Mouse (Mus musculus): ENCODE results near the gene Tcp11.

Tcp11 gene

GRCm38 (mm10) chr17:28084395-28084905 lies 4.0 kb upstream of the Tcp11 start:
- DNase-seq (ENCODE audit: low read depth, low spot score), result no peak

DNA sequence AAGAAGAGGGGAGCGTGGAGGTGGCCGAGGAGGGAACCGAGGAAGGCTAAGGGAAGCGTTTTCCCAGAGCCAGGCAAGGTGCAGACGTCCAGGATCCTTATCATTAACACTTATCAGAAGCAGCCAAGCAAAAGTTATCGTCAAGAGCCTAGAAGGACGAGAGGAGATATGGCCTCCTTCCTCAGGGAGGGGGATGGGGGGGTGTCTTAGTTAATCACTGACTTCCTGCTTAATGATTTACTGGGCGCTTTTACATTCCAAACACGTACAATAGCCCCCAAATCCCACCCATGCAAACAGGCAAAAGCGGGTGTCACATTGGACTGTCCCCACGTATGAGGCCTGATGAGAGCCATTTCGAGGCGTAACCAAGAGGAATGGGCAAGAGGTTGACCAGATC lies 2.4 kb upstream of the Tcp11 start:
- no peak for DNase-seq (ENCODE audit: low read depth, low spot score)

DNA sequence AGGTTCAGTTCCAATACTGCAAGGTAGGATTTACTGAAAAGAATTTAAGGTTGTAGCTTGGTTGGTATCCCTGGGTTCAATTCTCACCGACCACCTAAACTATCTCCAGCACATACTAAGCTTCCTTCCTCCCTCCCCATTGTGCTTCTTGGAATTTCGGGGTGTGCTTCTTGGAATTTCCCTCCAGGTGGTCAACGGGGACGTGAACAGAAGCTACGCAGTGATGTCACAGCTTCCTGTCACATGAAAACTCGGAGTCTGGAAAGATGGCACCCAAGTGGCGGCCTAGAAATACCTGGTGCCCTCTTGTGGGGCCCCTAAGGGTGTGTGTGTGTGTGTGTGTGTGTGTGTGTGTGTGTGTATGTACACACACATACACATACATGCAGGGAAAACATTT lies 1.4 kb upstream of the Tcp11 start:
- DNase-seq (ENCODE audit: low read depth, low spot score), result peak; percentile 71

GRCm38 (mm10) chr17:28081385-28081784 lies 946 bp upstream of the Tcp11 start:
- DNase-seq (ENCODE audit: low read depth, low spot score), result peak; percentile 90

DNA sequence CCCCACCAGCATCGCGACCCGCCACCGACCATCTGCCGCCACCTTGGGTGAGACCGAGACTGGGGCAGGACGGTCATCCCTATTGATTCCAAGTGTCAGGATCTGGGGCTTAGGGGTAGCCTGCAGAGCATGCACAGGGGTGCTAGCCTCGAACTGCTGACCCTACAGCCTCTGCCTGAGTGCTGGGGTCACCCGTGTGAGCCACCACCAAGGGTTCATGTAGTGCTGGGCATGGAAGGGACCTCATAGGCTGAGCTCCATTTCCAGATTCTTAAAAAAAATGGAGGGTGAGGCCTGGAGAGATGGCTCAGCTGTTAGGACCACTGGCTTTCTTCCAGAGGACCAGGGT lies 352 bp upstream of the Tcp11 start:
- no peak for DNase-seq (ENCODE audit: low read depth, low spot score)

GRCm38 (mm10) chr17:28079618-28080017 lies 821 bp downstream of the Tcp11 start:
- peak; percentile 98 for DNase-seq (ENCODE audit: low read depth, low spot score)

DNA sequence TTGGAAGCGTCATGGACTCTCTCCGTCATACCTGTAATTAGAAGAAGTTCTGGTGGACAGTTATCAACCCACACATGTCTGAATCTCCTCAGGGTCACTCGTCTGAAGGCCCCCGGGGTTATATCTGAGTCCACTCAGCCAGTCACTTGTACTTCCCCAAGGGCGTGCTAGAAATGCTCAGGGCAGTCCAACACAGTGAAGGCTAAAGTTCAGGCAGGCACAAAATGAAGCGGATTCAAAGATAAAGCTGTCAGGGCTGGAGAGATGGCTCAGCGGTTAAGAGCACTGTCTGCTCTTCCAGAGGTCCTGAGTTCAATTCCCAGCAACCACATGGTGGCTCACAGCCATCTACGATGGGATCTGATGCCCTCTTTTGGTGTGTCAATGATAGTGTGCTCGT lies 2.4 kb downstream of the Tcp11 start:
- no peak for DNase-seq (ENCODE audit: low read depth, low spot score)

DNA sequence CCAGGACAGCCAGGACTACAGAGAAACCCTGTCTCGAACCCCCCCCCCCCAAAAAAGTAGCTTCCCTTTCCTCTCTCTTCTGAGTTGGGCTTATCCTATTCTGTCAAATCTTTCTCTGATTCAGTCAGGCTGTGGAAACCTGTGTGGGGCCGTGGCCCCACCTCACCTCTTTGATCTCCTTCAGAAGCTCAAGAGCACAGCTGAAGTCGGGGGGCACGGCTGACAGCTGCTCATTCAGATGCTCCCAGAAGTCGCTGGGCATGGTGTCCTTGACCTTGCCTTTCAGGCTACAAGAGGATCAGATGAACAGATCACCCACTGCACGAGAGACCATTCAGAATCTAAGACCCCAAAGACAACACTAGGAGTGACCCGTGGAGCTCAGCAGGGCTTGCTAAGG lies 6.0 kb downstream of the Tcp11 start:
- DNase-seq (ENCODE audit: low read depth, low spot score), result no peak

DNA sequence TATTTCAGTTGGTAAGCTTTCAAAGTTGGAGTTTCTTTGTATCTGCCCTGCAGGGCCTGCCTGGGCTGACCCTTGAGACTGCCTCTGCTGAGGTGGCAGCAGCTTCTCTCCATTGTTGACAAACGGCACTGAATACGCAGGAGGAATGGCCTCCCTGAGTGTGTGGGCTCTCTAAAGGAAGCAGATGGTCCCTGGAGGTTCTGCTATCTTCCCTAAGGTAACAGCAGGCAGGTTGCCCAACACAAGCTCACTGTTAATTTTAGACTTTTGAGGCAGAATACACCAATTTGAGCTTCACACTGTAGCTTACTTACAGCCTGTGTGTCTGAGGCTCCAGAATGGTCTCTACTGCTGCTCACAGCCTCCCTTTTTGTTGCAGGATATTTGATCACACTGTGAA lies 7.7 kb downstream of the Tcp11 start:
- DNase-seq (ENCODE audit: low read depth, low spot score), result no peak

GRCm38 (mm10) chr17:28070256-28070655 lies 10.2 kb downstream of the Tcp11 start:
- peak; percentile 36 for DNase-seq (ENCODE audit: low read depth, low spot score)

DNA sequence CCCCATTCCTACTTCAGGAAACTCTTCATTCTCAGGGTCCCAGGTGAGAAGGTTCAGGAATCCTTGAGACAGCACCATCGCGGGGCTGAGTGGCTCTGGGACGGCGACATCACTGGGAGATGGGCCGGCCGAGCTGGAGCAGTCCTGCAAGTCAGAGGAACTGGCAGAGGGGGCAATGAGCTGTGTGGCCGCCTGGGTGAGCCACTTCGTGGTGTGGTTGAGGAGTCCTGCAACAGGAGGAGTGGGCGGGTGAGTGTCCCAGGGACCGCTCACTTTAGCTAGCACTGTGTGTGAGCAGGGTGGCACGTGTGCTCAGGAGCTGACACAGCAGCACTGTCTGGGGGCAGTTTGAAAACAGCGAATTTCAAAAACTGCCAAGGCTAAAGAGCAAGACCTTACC lies 11.0 kb downstream of the Tcp11 start:
- no peak for DNase-seq (ENCODE audit: low read depth, low spot score)

- no peak for DNase-seq (ENCODE audit: low read depth, low spot score)
These were observed 13.1 kb downstream of the Tcp11 start for GRCm38 (mm10) chr17:28067303-28067702.

- DNase-seq (ENCODE audit: low read depth, low spot score), result no peak
These were observed 17.3 kb downstream of the Tcp11 start for GRCm38 (mm10) chr17:28063163-28063562.

DNA sequence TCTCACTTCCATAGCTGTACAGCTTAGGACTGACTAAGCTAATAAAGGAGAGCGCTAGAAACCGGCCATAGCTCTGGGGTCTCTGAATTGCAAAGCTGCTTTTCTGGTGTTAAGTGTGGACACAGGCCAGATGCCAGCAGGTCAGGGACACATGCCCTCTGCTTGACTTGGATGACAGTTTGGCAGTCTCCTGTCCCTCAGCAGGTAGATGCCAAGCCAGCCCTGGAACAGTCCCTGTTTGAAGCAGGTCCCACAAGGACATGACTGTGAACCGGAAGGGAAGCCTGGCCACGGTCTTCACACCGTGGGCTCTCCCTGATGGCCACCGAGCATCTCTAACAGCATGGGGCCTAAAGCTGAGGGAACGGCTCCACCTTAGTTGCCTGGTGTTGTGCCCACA lies 17.7 kb downstream of the Tcp11 start:
- no peak for DNase-seq (ENCODE audit: low read depth, low spot score)

DNA sequence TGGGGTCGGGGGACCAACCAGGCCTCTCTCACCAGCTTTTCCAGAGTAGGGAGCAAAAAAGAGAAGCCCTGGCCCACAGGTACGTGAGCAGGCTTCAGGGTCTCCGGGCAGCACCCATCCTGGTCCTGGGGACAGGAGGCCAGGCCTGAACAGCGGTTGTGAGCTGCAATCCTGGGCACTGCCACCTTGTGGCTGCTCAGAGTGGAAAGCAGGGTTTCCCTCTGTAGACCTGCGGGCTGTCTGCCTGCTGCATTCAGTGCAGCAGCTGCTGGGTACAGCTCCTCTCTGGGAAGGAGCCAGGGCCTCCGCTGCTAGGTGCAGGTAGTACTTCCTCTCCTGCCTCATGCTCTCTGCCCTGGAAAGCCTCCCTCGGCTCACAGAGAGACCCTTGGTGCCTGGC lies 19.0 kb downstream of the Tcp11 start:
- peak; percentile 80 for DNase-seq (ENCODE audit: low read depth, low spot score)

DNA sequence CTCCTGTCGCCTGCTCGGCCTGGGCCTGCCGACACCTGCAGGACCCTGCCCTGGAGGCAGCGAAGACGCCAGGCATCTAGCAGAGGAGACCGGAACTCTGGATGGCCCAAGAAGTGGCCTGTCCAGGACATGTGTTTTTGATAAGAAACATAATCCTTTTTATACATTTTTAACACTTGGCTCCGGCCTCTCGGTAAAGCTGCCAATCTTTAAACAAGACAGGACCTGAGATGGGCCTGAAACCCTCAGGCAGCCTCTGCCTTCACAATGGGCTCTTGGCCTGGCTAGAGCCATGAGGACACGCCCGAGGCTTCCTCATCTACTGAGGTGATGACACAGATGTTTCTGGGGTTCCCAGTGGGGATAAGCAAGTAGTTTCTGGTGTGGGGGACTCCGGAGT lies 19.8 kb downstream of the Tcp11 start:
- no peak for DNase-seq (ENCODE audit: low read depth, low spot score)

DNA sequence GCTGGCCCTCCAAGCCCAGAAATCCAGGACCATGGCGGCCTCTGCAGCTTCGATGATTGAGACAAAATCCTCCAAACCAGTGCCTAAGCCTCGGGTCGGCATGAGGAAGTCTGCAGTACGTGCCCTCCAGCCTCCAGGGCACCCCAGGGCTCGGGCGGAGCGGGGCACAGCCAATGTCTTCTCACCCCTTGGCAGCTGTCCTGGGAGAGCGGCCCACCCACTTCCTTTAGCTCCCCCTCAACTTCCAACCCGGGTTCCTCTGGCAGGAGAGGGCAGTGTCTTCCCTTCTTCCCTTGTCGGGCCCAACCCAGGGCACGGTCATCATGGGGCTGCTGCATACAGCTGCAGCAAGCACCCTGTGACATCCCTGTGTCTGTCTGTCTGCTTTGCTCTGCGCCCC lies 22.1 kb downstream of the Tcp11 start:
- DNase-seq (ENCODE audit: low read depth, low spot score), result no peak

GRCm38 (mm10) chr17:28052293-28052863 lies 28.1 kb downstream of the Tcp11 start:
- peak; percentile 44 for DNase-seq (ENCODE audit: low read depth, low spot score)

- no peak for DNase-seq (ENCODE audit: low read depth, low spot score)
These were observed 30.2 kb downstream of the Tcp11 start for GRCm38 (mm10) chr17:28050210-28050609.

- DNase-seq (ENCODE audit: low read depth, low spot score), result peak; percentile 89
These were observed 32.0 kb downstream of the Tcp11 start for GRCm38 (mm10) chr17:28048425-28048824.

- no peak for DNase-seq (ENCODE audit: low read depth, low spot score)
These were observed 32.9 kb downstream of the Tcp11 start for GRCm38 (mm10) chr17:28047520-28047919.

DNA sequence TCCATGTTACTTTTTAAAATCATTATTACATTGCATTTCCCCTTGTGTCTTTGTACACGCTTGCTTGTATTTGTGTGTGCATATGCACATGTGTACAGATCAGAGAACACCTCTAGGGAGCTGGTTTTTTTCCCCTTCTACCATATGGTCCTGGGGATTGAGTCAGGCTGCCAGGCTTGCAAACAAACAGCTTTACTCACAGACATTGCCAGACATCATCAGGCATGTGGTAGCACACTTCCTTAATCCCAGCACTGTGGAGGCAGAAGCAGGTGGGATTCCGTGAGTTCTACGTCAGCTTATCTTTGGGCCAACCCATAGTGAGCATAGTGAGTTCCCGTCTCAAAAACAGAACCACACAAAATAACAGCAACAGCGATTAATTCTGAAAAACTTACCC lies 33.4 kb downstream of the Tcp11 start:
- no peak for DNase-seq (ENCODE audit: low read depth, low spot score)

DNA sequence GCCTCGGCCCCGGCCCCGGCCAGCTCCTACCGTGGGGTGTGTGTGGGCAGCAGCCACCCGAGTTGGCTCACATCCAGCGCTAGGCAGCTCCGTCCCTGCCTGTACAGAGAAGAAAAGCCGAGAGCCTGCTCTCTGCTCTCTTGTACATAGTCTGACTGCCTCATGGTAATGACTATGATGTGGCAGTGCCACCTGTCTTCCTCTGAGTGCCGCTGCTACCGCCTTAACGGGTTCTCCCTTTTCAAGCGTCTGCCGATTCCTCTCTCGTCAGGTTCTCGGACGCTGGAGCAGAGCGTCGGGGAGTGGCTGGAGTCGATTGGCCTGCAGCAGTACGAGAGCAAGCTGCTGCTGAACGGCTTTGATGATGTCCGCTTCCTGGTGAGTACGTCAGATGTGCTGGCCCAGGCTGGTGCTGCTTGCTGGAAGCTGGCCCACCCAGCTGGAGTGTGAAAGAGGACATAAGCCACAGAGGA lies 38.1 kb downstream of the Tcp11 start:
- DNase-seq (ENCODE audit: low read depth, low spot score), result peak; percentile 58

GRCm38 (mm10) chr17:28041298-28041697 lies 39.1 kb downstream of the Tcp11 start:
- no peak for DNase-seq (ENCODE audit: low read depth, low spot score)

All from ZHBTc4 (cell line).